Mouse (Mus musculus) urinary bladder, adult 18-20 months (tissue): ENCODE data around the gene Endog.
"Not testable (repeated sequence)": the region's sequence is repeated elsewhere in the genome, so short reads cannot be mapped to it uniquely, and the experiment has no call there.

ENCODE experiments used
- DNase-seq, 2 experiments: peaks; one replicate each; pipeline ENCODE4 v3.0.0; 2022; ENCODE audit warnings: low spot score in 2 of 2, mixed read lengths in 2 of 2

The Endog gene

DNA sequence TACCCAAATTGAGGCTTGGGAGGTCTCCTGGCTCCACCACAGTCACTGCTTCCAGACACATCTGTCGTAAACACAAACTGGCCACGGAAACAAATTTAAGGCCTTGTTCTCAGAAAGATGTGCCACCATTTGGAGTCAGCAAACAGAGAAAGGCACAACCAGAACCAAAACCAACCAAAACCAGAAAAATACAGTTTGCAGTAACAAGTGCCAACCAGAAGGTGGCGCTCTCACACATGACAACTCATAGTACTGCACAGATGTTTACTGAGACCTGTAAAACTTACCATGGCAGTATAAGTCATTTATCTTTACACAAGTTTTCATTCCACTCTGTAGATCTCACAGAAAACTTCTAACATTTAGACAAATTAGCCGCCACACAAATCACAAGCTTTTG, 4.6 kb upstream of the Endog start:
- no peak for DNase-seq

- no peak for DNase-seq
These were observed 697 bp downstream of the Endog start for GRCm38 (mm10) chr2:30171997-30172382.

DNA sequence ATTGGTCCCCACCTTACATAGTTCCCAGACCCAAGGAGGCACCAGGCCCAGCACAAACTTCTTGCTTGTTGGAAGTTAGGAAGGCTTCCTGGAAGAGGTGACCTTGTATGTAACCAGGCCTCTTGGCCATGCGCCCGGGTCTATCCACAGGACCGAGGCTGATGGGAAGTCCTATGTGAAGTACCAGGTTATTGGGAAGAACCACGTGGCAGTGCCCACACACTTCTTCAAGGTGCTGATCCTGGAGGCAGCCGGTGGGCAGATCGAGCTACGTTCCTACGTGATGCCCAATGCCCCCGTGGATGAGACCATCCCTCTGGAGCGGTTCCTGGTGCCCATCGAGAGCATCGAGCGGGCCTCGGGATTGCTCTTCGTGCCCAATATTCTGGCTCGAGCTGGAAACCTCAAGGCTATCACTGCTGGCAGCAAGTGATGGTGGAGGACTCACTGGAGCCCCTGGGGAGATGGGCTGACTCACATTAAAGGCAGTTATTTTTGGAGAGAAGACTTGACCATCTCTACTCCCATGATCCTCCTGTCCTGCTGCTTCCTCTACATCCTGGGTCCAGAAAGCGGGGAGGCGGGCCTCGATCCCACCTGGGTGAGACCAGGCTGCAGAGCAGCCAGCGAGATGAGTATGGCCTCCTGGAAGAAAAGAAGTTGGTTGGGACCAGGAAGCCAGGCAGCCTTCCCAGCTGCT, 2.4 kb downstream of the Endog start:
- DNase-seq: no peak

- no peak for DNase-seq
These were observed 4.6 kb downstream of the Endog start for GRCm38 (mm10) chr2:30175897-30176296.

GRCm38 (mm10) chr2:30176561-30176960, 5.3 kb downstream of the Endog start:
- DNase-seq: no peak

- peak; percentile 89 to 93 for DNase-seq
These were observed 6.7 kb downstream of the Endog start, which contains the start of gene Spout1 for GRCm38 (mm10) chr2:30177700-30178675. Gene Spout1 (minus strand): TSS chr2:30178459.

- DNase-seq: not testable (repeated sequence)
These were observed 7.4 kb downstream of the Endog start for GRCm38 (mm10) chr2:30178711-30179110.

DNA sequence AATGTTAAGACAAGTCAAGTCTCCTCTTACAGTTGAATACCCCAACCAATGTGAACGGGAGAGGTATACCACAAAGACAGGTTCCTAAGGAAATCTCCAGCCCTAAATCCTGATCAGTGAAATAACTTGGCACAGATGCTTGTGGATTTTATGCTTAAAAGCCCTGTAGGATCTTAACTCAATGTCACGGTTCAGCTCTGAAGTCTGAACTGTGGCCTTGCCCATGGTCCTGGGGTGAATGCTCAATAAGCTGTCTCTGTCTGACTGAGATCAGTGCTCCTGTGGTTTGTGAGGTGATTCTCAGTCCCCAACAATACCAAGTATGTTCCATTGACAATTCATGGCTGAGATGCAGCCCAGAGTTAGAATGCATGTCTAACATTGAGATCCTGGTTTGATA, 11.1 kb downstream of the Endog start:
- DNase-seq: no peak

- DNase-seq: no peak
These were observed 12.4 kb downstream of the Endog start for GRCm38 (mm10) chr2:30183721-30184120.

GRCm38 (mm10) chr2:30185276-30185675, 14.0 kb downstream of the Endog start:
- DNase-seq: no peak

DNA sequence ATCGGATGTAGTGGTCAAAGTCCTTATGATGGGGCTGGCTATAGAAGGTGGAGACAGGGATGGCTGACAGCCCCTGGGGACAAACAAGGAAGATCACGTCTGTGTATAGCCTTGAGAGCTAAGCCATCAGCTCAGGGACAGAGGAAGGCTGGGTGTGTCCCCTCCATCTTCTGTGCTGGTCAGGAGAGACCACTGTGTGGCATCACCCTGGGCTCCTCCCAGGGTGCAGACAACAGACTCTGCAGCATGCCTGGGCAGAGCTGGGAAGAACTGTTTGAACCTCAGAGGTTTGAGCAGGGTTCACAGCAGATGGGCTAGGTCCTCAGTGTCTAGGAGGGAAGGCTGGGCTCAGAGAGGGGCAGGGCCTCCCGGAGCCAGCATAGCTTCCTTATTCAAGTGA, 14.4 kb downstream of the Endog start:
- DNase-seq: no peak

DNA sequence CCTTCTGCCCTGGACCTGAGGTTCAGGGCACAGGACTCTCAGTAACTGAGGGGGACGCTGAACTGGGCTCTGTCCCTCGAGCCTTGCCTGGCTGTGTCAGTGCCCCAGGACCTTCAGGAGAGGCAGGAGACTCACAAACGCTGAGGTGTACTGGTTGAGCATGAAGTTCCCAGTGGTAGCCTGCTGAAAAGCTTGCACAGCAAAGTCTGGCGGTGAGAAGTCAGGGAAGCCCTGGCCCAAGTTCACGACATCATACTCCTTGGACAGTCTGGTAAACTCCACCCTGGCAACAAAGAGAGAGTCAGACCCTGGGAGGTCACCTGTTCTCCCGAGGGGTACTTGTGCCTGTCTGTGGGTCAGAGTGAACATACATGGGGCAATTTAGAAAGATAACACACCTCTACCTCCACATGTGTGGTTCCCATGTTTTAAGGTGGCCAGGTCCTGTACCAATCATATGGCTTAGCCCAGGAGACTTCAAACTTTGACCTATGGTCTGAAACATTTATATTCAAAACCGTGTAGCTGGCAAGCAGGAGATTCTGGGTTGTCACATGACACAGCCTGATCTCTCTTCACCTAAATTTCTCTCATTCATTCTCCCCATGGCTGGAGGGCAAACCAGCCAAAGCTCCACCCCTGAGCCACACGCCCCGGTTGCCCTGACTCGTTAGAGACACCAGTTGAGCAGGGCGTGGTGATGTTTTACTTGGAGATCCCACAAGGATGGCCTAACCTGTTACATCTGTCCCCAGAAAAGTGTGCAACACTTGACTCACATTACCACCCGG, 20.7 kb downstream of the Endog start:
- no peak for DNase-seq

- no peak for DNase-seq
These were observed 23.4 kb downstream of the Endog start for GRCm38 (mm10) chr2:30194656-30195055.

GRCm38 (mm10) chr2:30198021-30198420, 26.7 kb downstream of the Endog start:
- no peak for DNase-seq

DNA sequence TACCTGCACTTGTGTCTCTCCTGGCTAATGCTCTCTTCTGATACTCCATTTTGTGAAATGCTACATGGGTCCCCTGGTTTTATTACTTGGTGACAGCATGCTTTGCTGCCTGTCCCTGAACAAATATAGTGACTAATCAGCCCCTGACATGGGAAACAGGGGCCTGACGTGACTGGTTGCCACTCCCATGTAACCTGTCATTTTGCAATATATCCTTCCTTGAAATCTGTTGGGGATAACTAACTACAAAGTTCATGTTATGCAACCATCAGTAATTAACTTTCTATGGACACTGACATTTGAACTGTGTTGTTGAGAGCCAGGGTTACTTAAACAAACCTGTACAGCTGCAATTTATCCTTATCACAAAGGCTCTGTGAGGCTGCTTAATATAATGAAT, 28.7 kb downstream of the Endog start:
- peak in 1 of 2 experiments; percentile 56 for DNase-seq

DNA sequence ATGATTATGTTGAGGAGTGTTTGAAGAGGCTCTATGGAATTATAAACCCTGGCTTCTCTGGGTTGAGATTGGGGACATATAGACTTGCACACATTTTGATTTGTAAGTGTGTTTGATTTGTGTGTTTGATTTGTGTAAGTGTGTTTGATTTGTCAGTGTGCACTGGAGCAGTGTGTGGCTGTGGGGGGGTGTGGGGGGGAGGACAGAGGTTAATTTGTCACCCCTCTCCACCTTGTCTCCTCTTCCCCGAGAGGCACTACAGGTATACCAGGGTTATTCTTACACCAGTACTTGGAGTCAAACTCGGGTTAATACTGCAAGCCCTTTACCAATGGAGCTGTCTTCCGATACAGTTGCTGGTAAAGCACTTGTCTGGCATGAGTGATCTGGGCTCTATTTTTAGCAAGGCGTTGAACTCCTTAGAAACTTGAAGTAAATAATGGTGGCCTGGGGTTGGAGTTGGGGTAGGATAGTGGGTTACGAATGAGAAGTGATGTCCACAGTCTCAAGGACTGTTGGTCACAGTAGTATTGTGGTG, 29.2 kb downstream of the Endog start:
- no peak for DNase-seq

DNA sequence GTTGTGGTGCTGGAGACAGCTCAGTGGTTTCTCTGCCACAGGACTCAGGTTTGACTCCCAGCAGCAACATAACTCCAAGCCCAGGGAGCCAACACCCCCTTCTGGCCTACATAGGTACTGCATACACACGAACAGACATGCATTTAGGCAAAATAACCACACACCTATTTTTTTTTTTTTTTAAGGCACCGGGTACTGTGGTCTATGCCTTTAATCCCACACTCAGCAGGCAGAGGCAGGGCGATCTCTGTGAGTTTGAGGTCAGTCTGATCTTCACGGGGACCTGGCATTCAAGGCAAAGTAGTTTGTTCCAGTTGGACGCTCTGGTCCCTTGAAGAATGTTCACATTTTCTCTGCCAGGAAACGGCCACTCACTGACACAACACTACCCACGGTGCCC, 32.1 kb downstream of the Endog start:
- no peak for DNase-seq

DNA sequence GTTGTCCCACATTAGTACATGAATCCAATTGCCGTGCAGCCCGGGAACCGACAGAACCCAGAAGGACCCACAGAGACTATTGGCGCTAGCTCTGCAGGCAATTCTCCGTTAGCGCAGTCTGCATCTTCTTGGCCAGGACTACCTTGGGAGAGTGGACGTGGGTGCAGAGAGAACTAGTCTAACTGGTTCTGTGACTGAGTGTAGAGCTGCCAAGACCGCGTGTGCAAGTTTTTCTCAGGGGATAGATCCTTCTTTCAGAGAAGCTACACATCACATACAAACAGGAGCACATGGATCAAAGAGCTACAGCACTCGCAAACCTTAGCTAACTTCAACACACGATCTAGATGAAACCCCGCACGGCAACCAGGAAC, 33.9 kb downstream of the Endog start:
- DNase-seq: peak in 1 of 2 experiments; percentile 53

- DNase-seq: peak; percentile 87 to 88
These were observed 34.5 kb downstream of the Endog start, which contains the start of gene Kyat1 for GRCm38 (mm10) chr2:30205629-30206357. Gene Kyat1 (minus strand): TSS chr2:30205847.

DNA sequence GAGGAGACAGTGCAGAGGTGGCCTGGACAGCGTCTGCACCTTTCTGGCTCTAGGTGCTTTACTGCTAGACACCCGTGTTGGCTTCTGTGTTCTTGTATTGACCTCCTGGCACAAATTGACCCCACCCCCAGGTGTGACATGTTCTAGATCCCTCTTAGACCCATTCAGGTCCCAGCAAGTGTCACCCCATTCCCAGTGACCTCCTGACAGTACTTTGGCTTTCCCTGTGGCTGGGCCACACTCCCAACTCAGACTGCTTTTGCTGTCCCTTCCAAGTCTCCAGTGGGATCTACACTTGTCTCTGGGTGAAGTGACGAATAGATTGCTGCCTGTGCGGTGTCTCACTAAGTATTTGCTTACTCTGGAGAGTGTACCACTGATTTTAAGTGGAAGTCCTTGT, 36.1 kb downstream of the Endog start:
- DNase-seq: no peak

- DNase-seq: no peak
These were observed 36.6 kb downstream of the Endog start for GRCm38 (mm10) chr2:30207886-30208285.
